Mouse (Mus musculus): ENCODE measurements around the gene Trim63.

Trim63 gene

GRCm38 (mm10) chr4:134298626-134299497 lies 16.1 kb upstream of the Trim63 start:
- DNase-seq (ENCODE audit: low read depth, low spot score), result no peak

GRCm38 (mm10) chr4:134299498-134299810 lies 15.5 kb upstream of the Trim63 start:
- no peak for DNase-seq (ENCODE audit: low read depth, low spot score)

- no peak for DNase-seq (ENCODE audit: low read depth, low spot score)
These were observed 14.6 kb upstream of the Trim63 start for GRCm38 (mm10) chr4:134300316-134300715.

GRCm38 (mm10) chr4:134302084-134302483 lies 12.8 kb upstream of the Trim63 start:
- no peak for DNase-seq (ENCODE audit: low read depth, low spot score)

GRCm38 (mm10) chr4:134306963-134307362 lies 8.0 kb upstream of the Trim63 start:
- DNase-seq (ENCODE audit: low read depth, low spot score), result no peak

- DNase-seq (ENCODE audit: low read depth, low spot score), result no peak
These were observed 7.4 kb upstream of the Trim63 start for GRCm38 (mm10) chr4:134307367-134308072.

GRCm38 (mm10) chr4:134310106-134310505 lies 4.8 kb upstream of the Trim63 start:
- DNase-seq (ENCODE audit: low read depth, low spot score), result no peak

DNA sequence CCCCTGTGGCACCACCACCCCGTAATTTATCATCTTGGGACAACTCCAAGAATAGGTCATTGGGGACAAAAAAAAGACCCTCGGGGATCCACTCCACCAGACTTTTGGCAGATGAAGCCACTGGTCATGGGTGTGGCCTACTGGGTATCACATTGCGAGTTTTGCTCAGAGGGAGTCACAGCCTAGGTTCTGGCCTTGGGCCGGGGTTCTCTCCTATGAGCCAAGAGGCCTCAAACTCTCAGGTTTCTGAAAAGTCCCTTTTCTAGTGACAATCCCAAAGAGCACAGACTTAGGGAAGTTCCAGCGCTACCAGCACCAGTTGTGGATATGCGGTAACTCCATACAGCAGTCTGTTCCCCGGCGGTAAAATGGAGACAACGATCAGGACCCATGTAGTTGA lies 4.3 kb upstream of the Trim63 start:
- DNase-seq (ENCODE audit: low read depth, low spot score), result no peak

DNA sequence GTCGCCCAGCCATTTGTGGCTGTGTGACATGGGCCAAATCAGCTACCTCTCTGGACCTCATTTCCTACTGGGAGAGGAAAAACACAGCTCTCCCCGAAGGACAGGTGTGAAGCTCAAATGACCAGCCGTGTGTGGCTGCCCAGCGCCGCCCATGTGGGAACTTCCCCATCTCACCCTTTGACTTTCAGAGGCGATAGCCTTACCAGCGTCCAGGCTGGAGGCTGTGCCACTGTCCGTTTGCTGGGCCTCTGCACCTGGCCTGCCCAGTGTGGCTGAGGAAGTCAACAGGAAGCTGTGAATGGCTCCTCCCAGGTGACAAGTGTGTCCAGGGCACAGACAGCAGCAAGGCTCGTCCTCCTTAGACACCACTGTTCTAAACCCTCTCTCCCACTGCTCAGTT lies 3.1 kb upstream of the Trim63 start:
- no peak for DNase-seq (ENCODE audit: low read depth, low spot score)

- no peak for DNase-seq (ENCODE audit: low read depth, low spot score)
These were observed 2.6 kb upstream of the Trim63 start for GRCm38 (mm10) chr4:134312341-134312740.

GRCm38 (mm10) chr4:134312901-134313300 lies 2.0 kb upstream of the Trim63 start:
- DNase-seq (ENCODE audit: low read depth, low spot score), result no peak

- no peak for DNase-seq (ENCODE audit: low read depth, low spot score)
These were observed 752 bp upstream of the Trim63 start for GRCm38 (mm10) chr4:134314081-134314655.

DNA sequence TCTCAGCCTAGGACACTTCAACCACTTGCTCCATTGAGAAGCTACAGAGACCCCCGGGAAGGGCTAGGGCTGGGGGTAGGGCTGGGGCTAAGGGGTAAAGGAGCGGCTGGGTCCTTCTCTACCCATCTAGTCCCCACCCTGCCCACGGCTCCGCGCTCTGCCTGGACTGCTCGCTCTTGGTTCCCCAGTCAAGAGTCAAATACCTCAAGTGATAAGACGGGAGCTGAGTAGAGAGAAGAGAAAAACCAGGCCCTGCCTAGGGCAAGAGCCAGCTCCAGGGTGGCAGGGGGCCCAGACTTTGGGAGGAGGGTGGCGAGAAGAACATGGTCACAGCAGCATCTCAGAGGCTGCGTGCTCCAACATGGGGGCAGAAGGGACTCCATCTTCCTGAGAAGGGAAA lies 550 bp downstream of the Trim63 start:
- DNase-seq (ENCODE audit: low read depth, low spot score), result no peak

- no peak for DNase-seq (ENCODE audit: low read depth, low spot score)
These were observed 1.5 kb downstream of the Trim63 start for GRCm38 (mm10) chr4:134316390-134316789.

GRCm38 (mm10) chr4:134319074-134319473 lies 4.2 kb downstream of the Trim63 start:
- DNase-seq (ENCODE audit: low read depth, low spot score), result no peak

GRCm38 (mm10) chr4:134319674-134320073 lies 4.8 kb downstream of the Trim63 start:
- no peak for DNase-seq (ENCODE audit: low read depth, low spot score)

DNA sequence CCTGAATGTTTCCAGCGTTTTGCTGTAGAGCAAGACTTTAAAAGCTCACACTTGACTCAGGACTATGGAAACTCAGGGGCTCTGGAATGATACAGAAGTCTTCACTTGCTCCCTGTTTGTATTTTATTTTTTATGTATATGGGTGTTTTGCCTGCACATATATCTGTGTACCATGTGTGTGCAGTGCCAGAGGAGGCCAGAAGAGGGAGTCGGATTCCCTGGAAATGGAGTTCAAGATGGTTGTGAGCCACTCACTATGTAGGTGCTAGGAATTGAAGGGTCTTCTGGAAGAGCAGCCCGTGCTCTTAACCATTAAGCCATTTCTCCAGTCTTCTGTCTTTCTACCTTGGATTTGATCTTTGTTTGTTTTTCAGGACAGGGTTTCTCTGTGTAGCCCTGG lies 6.6 kb downstream of the Trim63 start:
- DNase-seq (ENCODE audit: low read depth, low spot score), result no peak

GRCm38 (mm10) chr4:134324655-134325054 lies 9.7 kb downstream of the Trim63 start:
- no peak for DNase-seq (ENCODE audit: low read depth, low spot score)

DNA sequence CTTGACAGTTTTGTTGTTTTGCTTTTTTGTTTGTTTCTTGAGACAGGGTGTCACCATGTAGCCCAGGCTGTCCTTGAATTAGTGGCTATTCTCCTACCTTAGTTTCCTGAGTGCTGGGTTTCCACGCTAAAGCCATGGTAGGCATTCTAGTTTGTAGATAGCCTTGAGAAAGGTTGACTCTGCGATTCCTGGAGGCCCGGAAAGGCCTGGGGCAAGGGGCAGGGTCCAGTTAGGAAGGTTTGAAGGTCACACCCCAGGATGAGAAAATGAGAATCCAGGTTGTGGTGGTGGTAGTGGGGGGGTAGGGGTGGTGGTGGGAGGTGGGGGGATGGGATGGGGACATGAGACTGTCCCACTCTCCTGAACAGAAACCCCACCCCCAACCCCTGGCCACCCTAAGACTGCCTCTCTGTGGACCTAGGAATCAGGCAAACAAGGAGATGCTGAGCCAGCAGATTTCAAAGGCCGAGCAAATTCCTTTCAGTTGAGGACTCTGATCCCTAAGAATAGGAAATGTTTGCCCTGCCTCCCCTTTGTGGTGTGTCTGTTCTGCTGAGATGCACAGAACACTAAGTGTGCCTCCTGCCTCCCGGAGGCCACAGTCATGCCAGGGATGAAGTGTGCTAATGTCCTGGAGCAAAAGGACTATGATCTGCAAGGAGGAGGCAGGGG lies 12.1 kb downstream of the Trim63 start:
- DNase-seq (ENCODE audit: low read depth, low spot score), result no peak

GRCm38 (mm10) chr4:134328151-134328550 lies 13.2 kb downstream of the Trim63 start:
- DNase-seq (ENCODE audit: low read depth, low spot score), result no peak

DNA sequence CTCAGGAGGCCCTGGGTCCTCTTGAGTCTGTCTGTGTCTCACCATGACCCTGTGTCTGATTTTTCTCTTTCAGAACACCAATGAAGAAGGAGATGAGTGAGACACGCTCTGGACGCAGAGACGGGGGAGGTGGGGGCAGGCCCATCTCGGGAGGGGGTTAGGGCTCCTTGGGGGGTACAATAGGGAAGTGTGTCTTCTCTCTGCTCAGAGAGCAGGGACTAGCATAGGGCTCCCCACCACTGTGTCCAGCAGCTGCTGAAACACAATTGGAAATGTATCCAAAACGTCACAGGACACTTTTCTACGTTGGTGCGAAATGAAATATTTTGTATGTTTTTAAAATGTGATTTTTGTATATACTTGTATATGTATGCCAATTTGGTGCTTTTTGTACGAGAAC lies 13.9 kb downstream of the Trim63 start:
- no peak for DNase-seq (ENCODE audit: low read depth, low spot score)

DNA sequence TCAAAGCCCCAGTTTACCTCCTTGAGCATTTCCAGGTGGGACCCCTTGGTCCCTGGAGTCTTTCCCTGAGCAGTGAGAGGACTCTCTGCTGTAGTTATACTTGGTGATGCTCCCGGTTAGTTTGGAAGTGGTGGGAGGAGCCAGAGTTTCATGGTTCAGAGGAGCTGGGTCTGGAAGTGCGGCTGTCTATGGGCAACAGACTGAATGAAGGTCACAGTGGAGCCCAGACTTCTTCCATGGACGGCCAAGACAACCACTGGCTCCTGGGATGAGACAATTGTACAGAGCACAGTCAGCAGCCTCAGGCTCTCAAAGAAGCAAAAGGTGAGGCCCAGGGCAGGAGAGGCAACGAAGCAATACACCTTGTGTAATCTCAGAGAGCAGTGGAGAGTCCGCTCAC lies 15.4 kb downstream of the Trim63 start:
- DNase-seq (ENCODE audit: low read depth, low spot score), result no peak
